Mouse (Mus musculus): ENCODE measurements around the gene Nckap5l. TPM values are rescaled to one million over a fixed set of nuclear protein-coding genes. Genes with fewer than 3 reads are reported as not detected.
A peak's percentile ranks its signal among the peaks of the same experiment; 100 is the strongest.

Gene Nckap5l
- total RNA-seq (2021), result 1 to 10 TPM; 3.6 to 4.0 TPM
- long read RNA-seq, experiment 1, partial matches to known transcripts, result 1 of 3 reads
- long read RNA-seq, experiment 1, other reads (novel, unspliced or antisense), result 2 of 3 reads
- long read RNA-seq, experiment 2, partial matches to known transcripts, result 2 of 2 reads
- long read RNA-seq, experiment 2, other reads (novel, unspliced or antisense), result 0 of 2 reads

DNA sequence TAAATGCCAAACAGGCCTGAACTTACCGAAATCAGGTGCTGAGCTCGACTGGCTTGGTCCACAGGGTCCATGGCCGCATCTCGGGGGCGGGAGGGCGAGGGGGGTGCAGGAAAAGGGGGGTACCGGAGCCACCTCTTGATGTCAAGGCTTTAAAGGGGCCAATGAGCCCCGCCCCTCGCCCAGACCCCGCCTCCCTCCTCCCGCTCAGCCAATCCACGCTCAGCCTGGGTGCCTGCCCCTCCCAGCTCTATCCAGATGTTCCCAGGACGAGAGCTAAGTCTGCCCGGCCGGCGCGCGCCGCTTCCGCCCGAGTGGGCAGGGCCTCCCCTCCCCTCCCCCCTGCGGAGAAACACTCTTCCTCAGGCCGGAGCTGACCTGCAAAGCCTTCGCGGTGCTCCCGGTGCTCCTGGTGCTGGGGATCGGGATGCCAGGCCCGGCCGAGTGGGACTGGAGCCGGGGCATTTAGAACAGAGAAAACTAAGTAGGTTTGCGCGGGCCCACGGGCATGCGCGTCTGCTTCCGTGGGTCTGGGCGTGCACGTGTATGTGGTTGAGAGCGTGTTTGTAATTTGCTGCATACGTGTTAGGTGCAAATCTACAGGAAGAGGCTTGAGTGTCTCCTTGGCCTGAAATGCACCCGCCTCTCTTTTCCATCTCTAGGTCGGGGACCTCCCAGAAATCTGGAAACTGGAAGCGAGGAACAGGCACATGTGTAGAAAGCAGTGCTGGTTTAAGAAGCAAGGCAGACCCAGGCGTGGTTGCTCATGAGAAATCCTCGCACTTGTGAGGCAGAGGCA lies at the start of gene Nckap5l:
Nckap5l (minus strand) TSS at position 143 of the 796 bp plus-strand sequence.
- peak; percentile 89 to 91 for DNase-seq
- intact Hi-C loops (cut with DNase I), result no loop called here

DNA sequence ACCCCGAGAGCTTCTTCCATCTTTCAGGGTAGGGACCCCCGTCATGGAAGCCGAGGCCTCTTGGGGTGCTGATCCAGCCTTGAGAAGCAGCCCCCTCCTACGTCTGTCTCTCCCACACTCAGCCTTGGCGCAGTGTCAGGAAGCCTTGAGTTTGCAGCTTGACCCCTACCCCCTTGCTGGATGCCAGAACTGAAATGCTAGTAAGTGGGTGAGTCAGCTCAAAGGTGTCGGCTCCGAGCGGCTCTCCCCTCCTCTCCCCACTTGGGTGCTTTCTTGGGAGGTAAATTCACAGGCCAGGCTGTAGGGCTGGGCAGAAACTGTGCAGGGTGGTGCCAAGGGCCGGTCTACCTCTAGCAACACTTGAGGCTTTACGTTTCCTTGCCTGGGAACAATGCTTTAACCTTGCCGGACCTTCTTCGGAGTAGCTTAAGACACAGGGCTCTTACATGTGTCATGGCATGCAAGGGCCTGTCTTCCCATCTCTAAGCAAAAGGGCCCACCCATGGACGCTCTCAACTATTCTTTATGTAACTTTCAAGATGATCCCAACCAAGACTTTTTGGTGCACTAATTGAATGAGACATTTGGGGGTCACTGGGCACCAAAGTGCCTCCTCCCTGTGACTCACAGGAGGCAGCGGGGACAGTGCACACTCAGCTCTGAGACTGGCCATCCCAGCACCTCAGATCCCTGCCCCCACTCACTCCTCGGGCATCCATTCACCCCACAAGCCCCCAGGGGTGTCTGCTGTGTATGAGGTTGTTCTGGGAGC lies 48.0 kb upstream of the Nckap5l start:
- intact Hi-C loops (cut with DNase I), result loop anchor here (5.0 kb wide), 1 partner anchor 167 kb away; the partner anchor contains the start of gene Asic1
- DNase-seq, result no peak

DNA sequence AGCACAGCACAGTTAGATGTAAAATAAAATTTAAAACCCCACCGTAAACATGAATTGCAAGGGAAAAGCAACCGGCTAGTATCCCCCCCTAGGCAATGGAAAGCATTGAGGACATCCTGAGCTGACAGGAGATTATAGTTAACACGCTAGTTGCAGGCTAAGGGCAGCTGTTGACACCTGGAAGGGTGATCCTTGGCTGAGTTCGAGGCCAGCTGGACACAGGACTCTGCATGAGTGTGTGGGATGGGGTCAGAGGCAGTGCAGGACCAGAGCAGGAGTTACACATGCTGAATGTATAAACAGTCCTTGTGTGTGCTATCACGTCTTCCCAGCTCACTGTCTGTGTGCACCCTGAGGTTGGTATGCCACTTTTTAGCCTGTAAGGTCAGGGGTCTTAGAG lies 45.7 kb upstream of the Nckap5l start:
- intact Hi-C loops (cut with DNase I), result no loop called here
- DNase-seq, result no peak

- intact Hi-C loops (cut with DNase I), result no loop called here
- DNase-seq, result no peak
These were observed 44.8 kb upstream of the Nckap5l start for GRCm38 (mm10) chr15:99502311-99502831.

DNA sequence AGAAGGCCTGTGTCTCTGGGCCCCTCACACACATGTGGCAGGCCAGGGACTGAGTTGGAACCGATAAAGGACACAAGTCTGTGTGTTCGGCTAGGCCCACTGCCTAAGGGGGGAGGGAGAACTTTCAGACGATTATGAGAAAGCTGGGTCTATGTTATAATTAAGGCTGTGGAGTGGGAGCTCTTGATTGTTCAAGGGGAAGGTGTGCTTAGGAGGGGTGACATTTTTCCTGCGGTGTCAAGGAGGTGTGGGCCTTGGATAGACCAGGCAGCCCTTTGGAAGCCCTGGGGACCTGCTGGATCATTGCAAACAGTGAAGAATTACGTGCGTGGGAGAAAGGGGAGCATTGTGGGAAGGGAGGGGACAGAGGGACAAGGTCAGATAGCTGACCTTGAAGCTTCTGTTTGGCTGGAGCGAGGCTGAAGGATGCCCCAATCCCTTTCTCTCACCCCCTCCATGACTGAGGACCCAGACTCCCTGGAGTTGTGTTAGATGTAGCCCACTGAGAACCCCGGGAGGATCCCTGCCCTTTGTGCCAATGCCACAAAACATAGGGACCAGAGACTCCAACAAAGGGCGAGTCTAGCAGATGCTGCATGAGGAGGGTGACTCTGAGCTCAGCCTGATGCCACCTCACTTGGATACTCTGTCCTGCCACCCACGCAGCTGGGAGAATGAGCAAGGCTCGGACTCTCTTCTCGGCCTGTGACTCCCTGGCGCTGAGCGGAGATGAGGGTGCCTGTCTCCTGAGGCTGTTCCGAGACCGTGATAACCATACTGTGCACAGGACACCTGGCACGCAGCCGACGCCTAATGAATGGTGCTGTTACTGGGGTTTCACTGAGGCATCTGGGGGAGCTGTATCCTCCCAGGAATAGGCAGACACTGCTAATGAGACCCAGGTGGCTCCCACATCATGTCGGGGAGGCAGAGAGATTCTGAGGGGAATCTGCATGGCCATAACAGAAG lies 44.0 kb upstream of the Nckap5l start:
- no peak for DNase-seq
- intact Hi-C loops (cut with DNase I), result no loop called here

- intact Hi-C loops (cut with DNase I), result no loop called here
- DNase-seq, result no peak
These were observed 42.8 kb upstream of the Nckap5l start for GRCm38 (mm10) chr15:99500320-99500719.

DNA sequence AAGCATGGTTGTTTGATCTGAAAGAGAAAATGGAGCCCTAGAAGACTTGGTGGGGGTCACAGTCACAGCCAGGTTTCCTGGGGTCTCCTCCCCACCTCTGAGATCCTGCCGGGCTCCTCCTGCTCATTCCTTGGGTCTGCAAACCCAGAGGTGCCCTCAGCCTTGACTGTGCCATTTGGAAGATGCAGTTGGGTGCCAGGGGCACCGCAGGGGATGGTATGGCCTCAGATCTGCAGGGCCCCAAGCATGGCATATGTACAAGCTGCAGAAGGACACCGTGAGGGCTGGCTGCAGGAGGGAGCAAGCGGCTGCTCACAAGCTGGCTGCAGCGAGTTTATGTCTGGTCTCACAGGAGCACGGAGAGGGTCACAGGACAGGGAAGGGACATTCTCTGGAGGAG lies 42.2 kb upstream of the Nckap5l start:
- DNase-seq, result no peak
- intact Hi-C loops (cut with DNase I), result loop anchor here (5.0 to 10.0 kb wide), 2 partner anchors 188 to 255 kb away; no protein-coding TSS in a partner anchor

DNA sequence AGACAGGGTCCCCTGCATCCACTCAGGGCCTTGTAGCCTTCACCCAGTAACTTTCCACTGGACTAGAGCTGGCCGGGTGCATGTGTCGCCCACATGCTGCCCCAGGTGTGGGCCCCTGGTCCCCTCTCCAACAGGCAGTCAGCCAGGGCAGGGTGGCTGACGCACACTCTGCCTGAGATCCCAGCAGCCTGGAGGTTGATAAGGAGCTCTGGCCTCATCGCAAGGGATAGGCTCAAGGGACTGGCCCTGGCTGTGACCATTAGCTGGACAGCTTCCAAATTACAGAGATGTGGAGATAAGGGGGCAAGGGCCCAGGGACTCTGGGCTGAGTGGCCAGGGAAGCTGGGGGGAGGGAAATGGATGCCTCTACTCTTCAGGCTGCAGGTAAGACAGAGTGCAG lies 41.2 kb upstream of the Nckap5l start:
- DNase-seq, result no peak
- intact Hi-C loops (cut with DNase I), result loop anchor here (5.0 to 10.0 kb wide), 2 partner anchors 189 to 256 kb away; no protein-coding TSS in a partner anchor

- intact Hi-C loops (cut with DNase I), result loop anchor here (5.0 to 10.0 kb wide), 2 partner anchors 189 to 256 kb away; no protein-coding TSS in a partner anchor
- no peak for DNase-seq
These were observed 40.8 kb upstream of the Nckap5l start for GRCm38 (mm10) chr15:99498356-99498755.

DNA sequence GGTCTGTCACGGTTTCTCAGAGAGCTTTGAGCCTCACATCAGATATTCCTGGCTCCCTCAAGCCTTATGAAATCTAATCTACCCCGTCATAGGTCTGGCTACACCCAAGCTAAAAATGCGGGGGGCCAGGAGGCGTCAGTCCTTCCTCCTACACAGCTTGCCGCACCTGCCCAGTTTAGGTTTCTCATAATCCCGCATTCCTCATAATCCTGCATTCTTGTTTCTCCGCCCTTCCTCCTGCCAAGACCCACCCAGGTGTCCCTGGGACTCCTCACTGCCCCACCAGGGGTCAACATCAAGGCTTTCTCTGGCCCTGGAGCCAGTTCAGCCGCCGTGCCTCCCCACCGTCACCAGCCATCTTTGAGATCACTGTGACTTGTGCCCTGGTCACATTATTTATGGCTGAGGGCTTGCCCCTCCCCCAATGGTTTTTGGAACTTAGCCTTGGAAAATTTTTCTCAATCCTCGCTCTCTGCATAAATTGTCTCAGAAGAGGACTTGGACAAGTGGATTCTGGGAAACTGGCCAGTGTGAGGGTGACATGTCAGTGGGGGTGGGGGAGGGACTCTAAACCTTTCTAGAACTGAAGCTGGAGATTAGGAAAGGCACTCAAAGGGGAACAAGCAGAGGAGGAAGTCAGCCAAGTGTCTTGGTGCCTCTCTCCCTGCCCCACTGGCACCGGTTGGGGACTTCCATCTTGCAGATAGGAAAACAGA lies 40.1 kb upstream of the Nckap5l start:
- DNase-seq, result peak in 1 of 2 experiments; percentile 23
- intact Hi-C loops (cut with DNase I), result loop anchor here (5.0 to 10.0 kb wide), 2 partner anchors 190 to 257 kb away; no protein-coding TSS in a partner anchor

DNA sequence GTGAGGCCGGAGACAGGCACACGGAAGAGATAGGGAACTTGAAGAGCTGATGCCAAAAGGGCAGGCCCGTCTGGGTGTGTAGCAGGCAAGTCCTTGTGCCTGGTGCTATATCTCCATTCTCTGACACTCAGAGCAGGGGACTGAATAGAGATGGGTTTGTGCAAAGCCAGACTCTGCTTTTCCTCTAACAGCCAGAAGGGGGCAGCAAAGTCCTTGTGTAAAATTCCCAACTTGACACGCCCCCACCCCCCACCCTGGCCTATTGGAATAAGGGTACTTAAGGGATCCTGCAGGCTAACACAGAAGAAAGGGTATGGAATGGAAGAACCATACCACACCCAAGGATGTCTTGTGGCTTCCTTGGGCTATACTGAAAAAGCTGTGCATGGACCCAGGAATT lies 39.5 kb upstream of the Nckap5l start:
- DNase-seq, result no peak
- intact Hi-C loops (cut with DNase I), result loop anchor here (5.0 to 10.0 kb wide), 2 partner anchors 190 to 258 kb away; no protein-coding TSS in a partner anchor

DNA sequence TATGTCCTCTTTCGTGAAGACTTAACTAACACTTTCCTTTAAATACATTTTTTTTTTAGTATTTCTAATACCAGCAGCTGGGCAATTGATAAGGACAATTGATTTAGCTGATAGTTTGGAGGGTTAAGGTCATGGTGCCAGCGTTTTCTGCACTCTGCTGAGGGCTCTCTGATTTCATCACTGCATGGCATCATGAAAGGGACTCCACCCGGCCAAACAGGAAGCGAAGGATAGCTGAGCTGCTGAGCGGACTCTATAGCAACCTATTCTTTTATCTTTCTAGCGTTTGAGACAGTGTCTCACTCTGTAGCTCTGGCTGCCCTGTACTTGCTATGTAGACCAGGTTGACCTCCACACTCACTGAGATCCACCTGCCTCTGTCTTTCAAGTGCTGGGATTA lies 27.2 kb upstream of the Nckap5l start:
- DNase-seq, result no peak
- intact Hi-C loops (cut with DNase I), result no loop called here

GRCm38 (mm10) chr15:99475814-99476213 lies 18.3 kb upstream of the Nckap5l start:
- intact Hi-C loops (cut with DNase I), result no loop called here
- no peak for DNase-seq

DNA sequence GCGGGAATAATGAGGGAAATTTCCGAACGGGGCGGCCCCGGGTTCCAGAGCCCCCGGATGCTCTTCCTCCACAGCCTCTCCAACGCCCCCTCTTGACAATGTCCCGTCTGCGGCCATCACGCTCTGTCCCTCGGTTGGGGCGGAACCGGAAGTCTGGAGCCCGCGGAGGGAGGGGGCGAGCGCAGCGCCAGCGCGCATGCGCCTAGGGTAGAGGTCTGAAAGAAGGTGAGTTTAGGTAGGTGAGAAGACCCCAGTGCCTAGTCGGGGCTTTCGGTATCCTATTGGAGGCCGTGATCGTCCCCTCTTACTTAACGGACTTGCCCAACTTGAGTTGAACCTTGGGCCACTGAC lies 17.0 kb upstream of the Nckap5l start, which contains the start of gene Bcdin3d:
Bcdin3d (minus strand) TSS at position 155 of the 351 bp plus-strand sequence.
- intact Hi-C loops (cut with DNase I), result no loop called here
- DNase-seq, result peak; percentile 81 to 85

- intact Hi-C loops (cut with DNase I), result no loop called here
- DNase-seq, result peak in 1 of 2 experiments; percentile 45
These were observed 16.4 kb upstream of the Nckap5l start for GRCm38 (mm10) chr15:99473801-99474575.

GRCm38 (mm10) chr15:99472972-99473371 lies 15.4 kb upstream of the Nckap5l start:
- intact Hi-C loops (cut with DNase I), result no loop called here
- no peak for DNase-seq

DNA sequence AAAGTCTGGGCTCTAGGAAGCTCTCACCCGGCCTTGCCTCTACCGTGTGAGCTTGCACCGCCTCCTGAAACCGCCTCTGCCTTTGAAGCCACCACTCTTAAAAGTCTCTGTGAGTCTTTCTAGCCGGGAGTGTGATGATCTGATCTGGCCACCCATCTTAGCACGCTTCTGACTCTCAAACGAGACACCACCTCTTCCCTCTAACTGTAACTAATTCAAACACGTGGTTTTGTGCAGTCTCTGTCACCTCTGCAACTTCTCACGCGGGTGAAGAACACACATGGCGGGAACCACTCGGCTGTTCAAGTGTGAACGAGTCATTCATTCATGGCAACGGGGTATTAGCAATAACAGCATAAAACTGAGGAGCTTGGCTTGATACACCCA lies 14.1 kb upstream of the Nckap5l start:
- intact Hi-C loops (cut with DNase I), result loop anchor here (2.0 kb wide), 1 partner anchor 155 kb away; no protein-coding TSS in a partner anchor
- no peak for DNase-seq

All from gastrocnemius, postnatal 36 days (tissue).